Mouse (Mus musculus) C2C12 (cell line): ENCODE results near the gene Gtdc1.

Experiments
- CTCF ChIP-seq: IDR thresholded peaks from one replicate; pipeline ENCODE4 v1.5.1; 2011; ENCODE audit not compliant: control insufficient read depth, insufficient read depth, insufficient read length
- MAX ChIP-seq: IDR thresholded peaks from one replicate; pipeline ENCODE4 v1.6.1; 2011; ENCODE audit warnings: mild to moderate bottlenecking, control low read depth
- MYOD1 ChIP-seq: IDR thresholded peaks from one replicate; pipeline ENCODE4 v1.6.1; 2011; ENCODE audit warnings: low read depth; ENCODE audit not compliant: control insufficient read depth, insufficient read length
- MYOG ChIP-seq: IDR thresholded peaks from one replicate; pipeline ENCODE4 v1.6.1; 2011; ENCODE audit not compliant: control insufficient read depth, insufficient read length; ENCODE audit errors: extremely low read depth

GRCm38 (mm10) chr2:44549311-44549710, 378.1 kb downstream of the Gtdc1 start:
- TF ChIP-seq CTCF (no peak), MAX (no peak), MYOD1 (no peak), MYOG (no peak)
